In the genomic region with DNA sequence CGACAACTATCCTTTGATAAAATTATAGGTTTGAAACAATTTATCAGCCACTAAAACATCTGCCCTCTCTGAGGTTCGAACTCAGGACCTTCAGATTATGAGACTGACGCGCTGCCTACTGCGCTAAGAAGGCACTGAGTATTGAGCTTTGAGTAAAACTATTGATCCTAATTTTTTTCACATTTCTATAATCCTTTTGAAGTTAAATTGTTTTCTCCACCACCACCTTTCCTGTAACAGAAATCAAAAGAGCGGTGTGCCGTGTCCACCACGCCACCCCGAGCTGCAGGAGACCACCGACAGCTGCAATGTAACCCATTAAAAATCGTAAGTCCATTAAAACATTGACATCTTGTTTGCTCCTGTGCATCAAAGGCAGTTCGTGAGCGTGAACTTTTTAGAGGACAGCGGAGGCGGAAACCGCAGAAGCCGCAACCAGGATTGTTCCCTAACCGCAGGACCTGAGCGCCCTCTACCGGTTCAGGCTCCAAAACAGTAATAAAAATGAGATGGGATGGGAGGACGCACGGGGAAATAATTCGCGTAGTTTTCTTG, we compare ENCODE assay signal across 8 mouse cellular contexts. TPM values are rescaled to one million over a fixed set of nuclear protein-coding genes. Genes with fewer than 3 reads are reported as not detected.
A peak's percentile ranks its signal among the peaks of the same experiment; 100 is the strongest.
DNase-seq lines count a peak whose midpoint lies in the region; ATAC-seq and TF ChIP-seq lines count a peak whose summit lies in the region.

No protein-coding gene starts in this region.

- H3K27me3 ChIP-seq in erythroblast, embryonic 14.5 days (ENCODE audit: control insufficient read depth), result peaks cover 25% of the 10 kb centered on the region
- 0 out of 2 replicates have a peak, but pooled peaks cover 6% of the 10 kb centered on the region for H3K27me3 ChIP-seq in embryonic facial prominence, embryonic 12.5 days
- H3K27me3 ChIP-seq in limb, embryonic 14.5 days (ENCODE audit: control insufficient read depth, insufficient read depth, low read length), result no peaks in the 10 kb centered on the region
- 0 out of 2 replicates have a peak, but pooled peaks cover 4% of the 10 kb centered on the region for H3K27me3 ChIP-seq in midbrain, postnatal 0 days (ENCODE audit: insufficient read depth, low read length)
- H3K27me3 ChIP-seq in stomach, embryonic 14.5 days (ENCODE audit: control insufficient read depth, insufficient read depth, low read length), result no peaks in the 10 kb centered on the region

- H3K9ac ChIP-seq in embryonic facial prominence, embryonic 12.5 days, result 0 out of 2 replicates have a peak overlapping the region, but pooled peaks have one; percentile 29
- no peak overlapping the region for H3K9ac ChIP-seq in limb, embryonic 14.5 days (ENCODE audit: low read depth, low read length, severe bottlenecking)
- H3K9ac ChIP-seq in midbrain, postnatal 0 days (replicated peaks; ENCODE audit: low read length, poor library complexity, severe bottlenecking), result no peak overlapping the region; the same call in 1 of the 2 replicates
- H3K9ac ChIP-seq in stomach, embryonic 14.5 days (replicated peaks; ENCODE audit: low read depth, low read length), result 0 out of 2 replicates have a peak overlapping the region, but pooled peaks have one; percentile 18

- TF ChIP-seq POLR2A in limb, embryonic 14.5 days (IDR thresholded peaks at IDR 0.05; ENCODE audit: borderline replicate concordance, extremely low read depth, insufficient read depth, insufficient read length), result no peak

- no peaks in the 10 kb centered on the region for H3K9me3 ChIP-seq in erythroblast, embryonic 14.5 days (ENCODE audit: control insufficient read depth, low read length)
- H3K9me3 ChIP-seq in embryonic facial prominence, embryonic 12.5 days, result no peaks in the 10 kb centered on the region
- no peaks in the 10 kb centered on the region for H3K9me3 ChIP-seq in limb, embryonic 14.5 days (ENCODE audit: control insufficient read depth, low read length)
- no peaks in the 10 kb centered on the region for H3K9me3 ChIP-seq in midbrain, postnatal 0 days (ENCODE audit: low read length)
- H3K9me3 ChIP-seq in stomach, embryonic 14.5 days (ENCODE audit: control insufficient read depth, low read depth, low read length), result no peaks in the 10 kb centered on the region

- WGBS in embryonic facial prominence, embryonic 12.5 days, result under 1% methylated on average over 24 of the region's 24 CpGs
- 1% methylated on average over 24 of the region's 24 CpGs for WGBS in limb, embryonic 14.5 days
- under 1% methylated on average over 24 of the region's 24 CpGs for WGBS in midbrain, postnatal 0 days
- under 1% methylated on average over 24 of the region's 24 CpGs for WGBS in stomach, embryonic 14.5 days

- peak overlapping the region; percentile 60 for H3K4me3 ChIP-seq in erythroblast, embryonic 14.5 days (replicated peaks)
- H3K4me3 ChIP-seq in embryonic facial prominence, embryonic 12.5 days, result peak overlapping the region; percentile 46
- H3K4me3 ChIP-seq in limb, embryonic 14.5 days (replicated peaks; ENCODE audit: low read length), result peak overlapping the region; percentile 42
- H3K4me3 ChIP-seq in midbrain, postnatal 0 days (ENCODE audit: low read depth, low read length), result peak overlapping the region; percentile 39
- peak overlapping the region; percentile 38 for H3K4me3 ChIP-seq in stomach, embryonic 14.5 days (ENCODE audit: low read depth, low read length)

- H3K4me1 ChIP-seq in erythroblast, embryonic 14.5 days (ENCODE audit: control insufficient read depth), result peaks cover 15% of the 10 kb centered on the region
- 0 out of 2 replicates have a peak, but pooled peaks cover 4% of the 10 kb centered on the region for H3K4me1 ChIP-seq in embryonic facial prominence, embryonic 12.5 days
- peaks cover 2% of the 10 kb centered on the region; the same call in 1 of the 2 replicates for H3K4me1 ChIP-seq in limb, embryonic 14.5 days (ENCODE audit: control insufficient read depth, insufficient read depth, low read length)
- 0 out of 2 replicates have a peak, but pooled peaks cover 5% of the 10 kb centered on the region for H3K4me1 ChIP-seq in midbrain, postnatal 0 days (ENCODE audit: insufficient read depth, low read length)
- 0 out of 2 replicates have a peak, but pooled peaks cover 6% of the 10 kb centered on the region for H3K4me1 ChIP-seq in stomach, embryonic 14.5 days (ENCODE audit: control insufficient read depth, insufficient read depth, low read length)

- H3K4me2 ChIP-seq in embryonic facial prominence, embryonic 12.5 days (replicated peaks), result peak overlapping the region; percentile 65
- peak overlapping the region; percentile 45 for H3K4me2 ChIP-seq in limb, embryonic 14.5 days (replicated peaks; ENCODE audit: low read depth, low read length, severe bottlenecking)
- peak overlapping the region; percentile 64 for H3K4me2 ChIP-seq in midbrain, postnatal 0 days (ENCODE audit: low read depth, low read length, poor library complexity, severe bottlenecking)
- peak overlapping the region; percentile 69 for H3K4me2 ChIP-seq in stomach, embryonic 14.5 days (replicated peaks; ENCODE audit: low read depth, low read length)

- TF ChIP-seq CTCF in midbrain, postnatal 0 days (IDR thresholded peaks at IDR 0.05), result peak; percentile 91

- H3K36me3 ChIP-seq in erythroblast, embryonic 14.5 days (ENCODE audit: control insufficient read depth), result no peaks in the 10 kb centered on the region
- no peaks in the 10 kb centered on the region for H3K36me3 ChIP-seq in embryonic facial prominence, embryonic 12.5 days
- no peaks in the 10 kb centered on the region for H3K36me3 ChIP-seq in limb, embryonic 14.5 days (ENCODE audit: control insufficient read depth, insufficient read depth, low read length)
- H3K36me3 ChIP-seq in midbrain, postnatal 0 days (ENCODE audit: insufficient read depth, low read length), result no peaks in the 10 kb centered on the region
- H3K36me3 ChIP-seq in stomach, embryonic 14.5 days (ENCODE audit: control insufficient read depth, insufficient read depth, low read length), result no peaks in the 10 kb centered on the region

- DNase-seq in heart, adult 8-10 months (ENCODE audit: low spot score), result peak; percentile 78
- peak; percentile 79 for DNase-seq in kidney, adult 9 months
- DNase-seq in limb, embryonic 14.5 days (ENCODE audit: low spot score), result peak; percentile 89
- DNase-seq in midbrain, postnatal 0 days (ENCODE audit: low spot score), result peak; percentile 90

- ATAC-seq in erythroblast, adult 5-6 weeks (replicated peaks; ENCODE audit: low FRiP score, poor library complexity, severe bottlenecking), result no peak
- no peak for ATAC-seq in embryonic facial prominence, embryonic 12.5 days (ENCODE audit: insufficient number of reproducible peaks, insufficient read depth, low FRiP score, low TSS enrichment)
- peak; percentile 73 for ATAC-seq in limb, embryonic 14.5 days (ENCODE audit: low FRiP score, low read depth)
- ATAC-seq in midbrain, postnatal 0 days (ENCODE audit: low FRiP score), result peak; percentile 59
- peak; percentile 68 for ATAC-seq in stomach, embryonic 14.5 days (ENCODE audit: insufficient number of reproducible peaks, insufficient read depth, low FRiP score, low read depth)

- no peak overlapping the region for H3K27ac ChIP-seq in embryonic facial prominence, embryonic 12.5 days
- H3K27ac ChIP-seq in limb, embryonic 14.5 days (replicated peaks; ENCODE audit: low read depth, low read length), result no peak overlapping the region
- H3K27ac ChIP-seq in midbrain, postnatal 0 days (ENCODE audit: low read depth, low read length), result no peak overlapping the region
- no peak overlapping the region for H3K27ac ChIP-seq in stomach, embryonic 14.5 days (ENCODE audit: low read length)

RNA-seq across cellular contexts. Expression of a gene that starts 14.8 kb away (rescaled TPM):
- polyA plus RNA-seq in erythroblast, embryonic 14.5 days (2012), result not detected in 2 replicates
- total RNA-seq in erythroblast, adult 5-6 weeks (2015; ENCODE audit: low replicate concordance), result not detected in 2 replicates
- total RNA-seq in erythroblast, adult 5-6 weeks (2017; ENCODE audit: low replicate concordance), result not detected in 2 replicates
- 0.13 and 0.55 TPM in 2 replicates for polyA plus RNA-seq in embryonic facial prominence, embryonic 12.5 days (2016; fragmentation: Nextera tagmentation; extraction: Ambion mirVana)
- total RNA-seq in heart, adult 8-10 months (2022), result not detected
- 0.19 and 0.27 TPM in 2 replicates for polyA plus RNA-seq in limb, embryonic 14.5 days (2012; rRNA removed)
- 0.35 and 0.63 TPM in 2 replicates for polyA plus RNA-seq in limb, embryonic 14.5 days (2014; fragmentation: Nextera tagmentation; extraction: Ambion mirVana)
- not detected in 2 replicates for total RNA-seq in midbrain, postnatal 0 days (2014; rRNA removed)
- polyA plus RNA-seq in midbrain, postnatal 0 days (2015; fragmentation: Nextera tagmentation; extraction: Ambion mirVana), result 0.26 and 0.58 TPM in 2 replicates
- polyA plus RNA-seq in stomach, embryonic 14.5 days (2014; fragmentation: Nextera tagmentation; extraction: Ambion mirVana), result not detected in 2 replicates

RNA-seq across cellular contexts. Expression of a gene that starts 20.0 kb away (rescaled TPM):
- polyA plus RNA-seq in erythroblast, embryonic 14.5 days (2012), result not detected in 2 replicates
- total RNA-seq in erythroblast, adult 5-6 weeks (2015; ENCODE audit: low replicate concordance), result not detected in 2 replicates
- not detected in 2 replicates for total RNA-seq in erythroblast, adult 5-6 weeks (2017; ENCODE audit: low replicate concordance)
- not detected in 2 replicates for polyA plus RNA-seq in embryonic facial prominence, embryonic 12.5 days (2016; fragmentation: Nextera tagmentation; extraction: Ambion mirVana)
- total RNA-seq in heart, adult 8-10 months (2022), result not detected
- polyA plus RNA-seq in limb, embryonic 14.5 days (2012; rRNA removed), result not detected in 2 replicates
- polyA plus RNA-seq in limb, embryonic 14.5 days (2014; fragmentation: Nextera tagmentation; extraction: Ambion mirVana), result not detected in 2 replicates
- not detected in 2 replicates for total RNA-seq in midbrain, postnatal 0 days (2014; rRNA removed)
- not detected in 2 replicates for polyA plus RNA-seq in midbrain, postnatal 0 days (2015; fragmentation: Nextera tagmentation; extraction: Ambion mirVana)
- polyA plus RNA-seq in stomach, embryonic 14.5 days (2014; fragmentation: Nextera tagmentation; extraction: Ambion mirVana), result not detected in 2 replicates

RNA-seq across cellular contexts. Expression of a gene that starts 34.2 kb away (rescaled TPM):
- polyA plus RNA-seq in erythroblast, embryonic 14.5 days (2012), result not detected in 2 replicates
- not detected in 2 replicates for total RNA-seq in erythroblast, adult 5-6 weeks (2015; ENCODE audit: low replicate concordance)
- total RNA-seq in erythroblast, adult 5-6 weeks (2017; ENCODE audit: low replicate concordance), result not detected in 2 replicates
- polyA plus RNA-seq in embryonic facial prominence, embryonic 12.5 days (2016; fragmentation: Nextera tagmentation; extraction: Ambion mirVana), result not detected in 2 replicates
- not detected for total RNA-seq in heart, adult 8-10 months (2022)
- polyA plus RNA-seq in limb, embryonic 14.5 days (2012; rRNA removed), result 0.05 and 0.29 TPM in 2 replicates
- not detected in 2 replicates for polyA plus RNA-seq in limb, embryonic 14.5 days (2014; fragmentation: Nextera tagmentation; extraction: Ambion mirVana)
- not detected in 2 replicates for total RNA-seq in midbrain, postnatal 0 days (2014; rRNA removed)
- polyA plus RNA-seq in midbrain, postnatal 0 days (2015; fragmentation: Nextera tagmentation; extraction: Ambion mirVana), result not detected in 2 replicates
- not detected in 2 replicates for polyA plus RNA-seq in stomach, embryonic 14.5 days (2014; fragmentation: Nextera tagmentation; extraction: Ambion mirVana)

RNA-seq across cellular contexts. Expression of a gene that starts 35.9 kb away (rescaled TPM):
- 0.04 and 0.09 TPM in 2 replicates for polyA plus RNA-seq in erythroblast, embryonic 14.5 days (2012)
- total RNA-seq in erythroblast, adult 5-6 weeks (2015; ENCODE audit: low replicate concordance), result 0.84 TPM in 1 of 2 replicates, not detected in the other
- 0.70 and 1.4 TPM in 2 replicates for total RNA-seq in erythroblast, adult 5-6 weeks (2017; ENCODE audit: low replicate concordance)
- 17.4 and 19.2 TPM in 2 replicates for polyA plus RNA-seq in embryonic facial prominence, embryonic 12.5 days (2016; fragmentation: Nextera tagmentation; extraction: Ambion mirVana)
- 1 to 10 TPM; 4.5 to 6.0 (median 5.0) TPM for total RNA-seq in heart, adult 8-10 months (2022)
- 7.0 and 9.7 TPM in 2 replicates for polyA plus RNA-seq in limb, embryonic 14.5 days (2012; rRNA removed)
- 11.2 and 11.4 TPM in 2 replicates for polyA plus RNA-seq in limb, embryonic 14.5 days (2014; fragmentation: Nextera tagmentation; extraction: Ambion mirVana)
- 5.0 and 6.4 TPM in 2 replicates for total RNA-seq in midbrain, postnatal 0 days (2014; rRNA removed)
- 7.2 and 7.8 TPM in 2 replicates for polyA plus RNA-seq in midbrain, postnatal 0 days (2015; fragmentation: Nextera tagmentation; extraction: Ambion mirVana)
- polyA plus RNA-seq in stomach, embryonic 14.5 days (2014; fragmentation: Nextera tagmentation; extraction: Ambion mirVana), result 11.5 and 12.3 TPM in 2 replicates

Comparison
In these comparisons a context has a peak if more than half of its experiments do, and no peak if none do; other contexts are left out.
1. ATAC-seq: peak in limb, embryonic 14.5 days (single experiment), midbrain, postnatal 0 days (single experiment) and stomach, embryonic 14.5 days (single experiment); none in erythroblast, adult 5-6 weeks (single experiment) and embryonic facial prominence, embryonic 12.5 days (single experiment).
2. H3K9ac ChIP-seq: peak in embryonic facial prominence, embryonic 12.5 days (single experiment) and stomach, embryonic 14.5 days (single experiment); none in limb, embryonic 14.5 days (single experiment) and midbrain, postnatal 0 days (single experiment).
3. Peak in every context shown above with its lines, with median percentiles within 50 percentile points of each other: H3K4me3 ChIP-seq, H3K4me2 ChIP-seq and DNase-seq.